Mouse (Mus musculus): Measurements from ENCODE around the gene Tns3.

GRCm38 (mm10) chr11:8651448-8652035, 12.8 kb downstream of the Tns3 start:
- TF ChIP-seq POLR2A (IDR thresholded peaks at IDR 0.05; ENCODE audit: insufficient read depth, low read length) (no peak), CTCF (IDR thresholded peaks at IDR 0.05; ENCODE audit: low read depth, low read length) (no peak)
